15 mouse cellular contexts compared by ENCODE assay signal in the genomic region with DNA sequence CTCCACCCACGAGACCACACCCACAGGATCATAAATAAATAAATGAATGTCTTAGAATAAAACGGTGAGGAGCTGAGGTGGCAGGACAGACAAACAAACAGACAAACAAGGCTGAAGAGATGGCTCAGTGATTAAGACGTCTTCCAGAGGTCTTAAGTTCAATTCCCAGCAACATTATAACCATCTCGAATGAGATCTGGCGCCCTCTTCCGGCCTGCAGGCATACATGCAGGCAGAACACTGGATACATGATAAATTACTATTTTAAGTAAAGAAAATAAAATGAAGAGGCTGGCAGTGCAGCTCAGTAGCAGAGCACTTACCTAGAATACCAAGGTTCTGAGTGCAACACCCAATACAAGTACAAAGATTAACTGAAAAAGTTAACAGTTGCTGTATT. TPM values are rescaled to one million over a fixed set of nuclear protein-coding genes. Genes with fewer than 3 reads are reported as not detected.
A peak's percentile ranks its signal among the peaks of the same experiment; 100 is the strongest.
DNase-seq lines count a peak whose midpoint lies in the region; ATAC-seq and TF ChIP-seq lines count a peak whose summit lies in the region.
"Had no signal": no experiment of that assay in that cellular context is flagged by ENCODE, and none has a peak within 500 bp of the region (broad histone marks: within the 10 kb centered on the region; RNA-seq: fewer than 3 reads in every experiment).

No protein-coding gene starts in this region.

- no peak for ATAC-seq in hindbrain, embryonic 13.5 days (ENCODE audit: low FRiP score)
- ATAC-seq: hindbrain, embryonic 16.5 days; midbrain, embryonic 16.5 days had no signal

- peaks cover 8% of the 10 kb centered on the region for H3K4me1 ChIP-seq in testis, adult 2 months (ENCODE audit: control insufficient read depth, insufficient read depth, low read length)
- H3K4me1 ChIP-seq in bone marrow macrophage, adult 2 months (ENCODE audit: control insufficient read depth, insufficient read depth, low read length): peaks cover 25% of the 10 kb centered on the region
- H3K4me1 ChIP-seq in small intestine, adult 2 months (ENCODE audit: control insufficient read depth, insufficient read depth, insufficient read length, low read length): no peaks in the 10 kb centered on the region
- H3K4me1 ChIP-seq in hindbrain, embryonic 13.5 days (replicated peaks): peaks cover 40% of the 10 kb centered on the region

- H3K9ac ChIP-seq in hindbrain, embryonic 13.5 days: no peak overlapping the region
- H3K9ac ChIP-seq: liver, embryonic 15.5 days had no signal

- no peaks in the 10 kb centered on the region for H3K9me3 ChIP-seq in hindbrain, embryonic 13.5 days
- H3K9me3 ChIP-seq: liver, embryonic 15.5 days had no signal

- peak; percentile 56 for TF ChIP-seq CTCF in gastrocnemius, adult 2 months (IDR thresholded peaks at IDR 0.05)
- TF ChIP-seq CTCF in testis, adult 2 months (IDR thresholded peaks at IDR 0.05; ENCODE audit: control insufficient read depth, insufficient read depth, insufficient replicate concordance, low read depth, low read length): peak; percentile 37; the same call in 1 of the 2 replicates
- TF ChIP-seq CTCF in bone marrow macrophage, adult 2 months (IDR thresholded peaks at IDR 0.05; ENCODE audit: low read depth, low read length): peak; percentile 30; the same call in 1 of the 2 replicates
- TF ChIP-seq CTCF in small intestine, adult 2 months (IDR thresholded peaks at IDR 0.05; ENCODE audit: extremely low read depth, insufficient read length, insufficient replicate concordance, low read depth, low read length): peak; percentile 31; the same call in 1 of the 2 replicates

- H3K36me3 ChIP-seq in testis, adult 2 months (ENCODE audit: control insufficient read depth, insufficient read depth, low read length): no peaks in the 10 kb centered on the region
- no peaks in the 10 kb centered on the region for H3K36me3 ChIP-seq in small intestine, adult 2 months (ENCODE audit: control insufficient read depth, insufficient read depth, low read length)
- H3K36me3 ChIP-seq in hindbrain, embryonic 13.5 days: 0 out of 2 replicates have a peak, but pooled peaks cover 3% of the 10 kb centered on the region

- no peak overlapping the region for H3K4me3 ChIP-seq in gastrocnemius, adult 2 months
- no peak overlapping the region for H3K4me3 ChIP-seq in testis, adult 2 months (ENCODE audit: control insufficient read depth, low read depth, low read length)
- no peak overlapping the region for H3K4me3 ChIP-seq in bone marrow macrophage, adult 2 months (ENCODE audit: insufficient read depth, low read length)
- H3K4me3 ChIP-seq in small intestine, adult 2 months (ENCODE audit: low read depth, low read length): no peak overlapping the region
- H3K4me3 ChIP-seq in hindbrain, embryonic 13.5 days: no peak overlapping the region
- H3K4me3 ChIP-seq: liver, embryonic 15.5 days had no signal

- no peak for TF ChIP-seq POLR2A in testis, adult 2 months (IDR thresholded peaks at IDR 0.05; ENCODE audit: control insufficient read depth, low read depth, low read length)
- TF ChIP-seq POLR2A in bone marrow macrophage, adult 2 months (IDR thresholded peaks at IDR 0.05; ENCODE audit: borderline replicate concordance, low read depth, low read length): no peak
- no peak for TF ChIP-seq POLR2A in small intestine, adult 2 months (IDR thresholded peaks at IDR 0.05; ENCODE audit: low read depth, low read length)

- H3K27me3 ChIP-seq in testis, adult 2 months (ENCODE audit: control insufficient read depth, insufficient read depth, low read length): no peaks in the 10 kb centered on the region
- no peaks in the 10 kb centered on the region for H3K27me3 ChIP-seq in small intestine, adult 2 months (ENCODE audit: control insufficient read depth, insufficient read depth, low read length)
- H3K27me3 ChIP-seq in hindbrain, embryonic 13.5 days: no peaks in the 10 kb centered on the region
- H3K27me3 ChIP-seq: liver, embryonic 15.5 days had no signal

- no peak for DNase-seq in gastrocnemius, adult 2 months
- DNase-seq in gastrocnemius, postnatal 25 days: no peak
- DNase-seq in testis, postnatal 10 days (ENCODE audit: low spot score): no peak
- no peak for DNase-seq in urinary bladder, postnatal 36 days (ENCODE audit: low spot score in 2 of 2)
- DNase-seq: adrenal gland, postnatal 25 days; cerebellum, postnatal 25 days; heart, adult 11 months; layer of hippocampus, adult 9-11 months had no signal

- no peak overlapping the region for H3K4me2 ChIP-seq in hindbrain, embryonic 13.5 days
- H3K4me2 ChIP-seq: liver, embryonic 15.5 days had no signal

- intact Hi-C loops in gastrocnemius, adult 2 months (cut with DNase I): no loop called here

- peak overlapping the region; percentile 83 for H3K27ac ChIP-seq in gastrocnemius, adult 2 months
- no peak overlapping the region for H3K27ac ChIP-seq in testis, adult 2 months (ENCODE audit: control insufficient read depth, insufficient read depth, low read depth, low read length)
- no peak overlapping the region for H3K27ac ChIP-seq in bone marrow macrophage, adult 2 months (ENCODE audit: insufficient read depth, low read depth, low read length)
- no peak overlapping the region for H3K27ac ChIP-seq in small intestine, adult 2 months (ENCODE audit: insufficient read depth, low read depth, low read length)
- H3K27ac ChIP-seq in hindbrain, embryonic 13.5 days: no peak overlapping the region
- H3K27ac ChIP-seq: liver, embryonic 15.5 days had no signal

- 46% methylated on average over 6 of the region's 6 CpGs for WGBS in small intestine, adult 2 months
- 67% methylated on average over 6 of the region's 6 CpGs for whole genome bisulfite sequencing in hindbrain, embryonic 13.5 days

RNA-seq across cellular contexts. Expression of gene Pip4k2b, which starts 5.8 kb away (rescaled TPM):
- 10 to 100 TPM; 59.3 to 66.2 TPM for total RNA-seq in gastrocnemius, adult 2 months (2021)
- total RNA-seq in gastrocnemius, postnatal 25 days (2021): 10 to 100 TPM; 38.9 to 45.0 TPM
- polyA plus RNA-seq in testis, adult 2 months (2012; rRNA removed): 2.5 TPM in 2 replicates
- polyA plus RNA-seq in bone marrow macrophage, adult 2 months (2012; ENCODE audit: insufficient read depth, insufficient read length, missing spikeins): 25.3 and 26.0 TPM in 2 replicates
- polyA plus RNA-seq in small intestine, adult 2 months (2012; rRNA removed): 2.0 and 3.4 TPM in 2 replicates
- 4.3 and 4.7 TPM in 2 replicates for polyA plus RNA-seq in hindbrain, embryonic 13.5 days (2015; fragmentation: Nextera tagmentation; extraction: Ambion mirVana)

RNA-seq across cellular contexts. Expression of gene Cwc25, which starts 27.7 kb away (rescaled TPM):
- 1 to 10 TPM; 6.2 to 6.5 TPM for total RNA-seq in gastrocnemius, adult 2 months (2021)
- 1 to 10 TPM; 4.9 to 6.4 TPM for total RNA-seq in gastrocnemius, postnatal 25 days (2021)
- 5.6 and 6.3 TPM in 2 replicates for polyA plus RNA-seq in testis, adult 2 months (2012; rRNA removed)
- polyA plus RNA-seq in bone marrow macrophage, adult 2 months (2012; ENCODE audit: insufficient read depth, insufficient read length, missing spikeins): 19.1 and 19.8 TPM in 2 replicates
- 1.7 and 3.7 TPM in 2 replicates for polyA plus RNA-seq in small intestine, adult 2 months (2012; rRNA removed)
- 17.6 and 18.3 TPM in 2 replicates for polyA plus RNA-seq in hindbrain, embryonic 13.5 days (2015; fragmentation: Nextera tagmentation; extraction: Ambion mirVana)

RNA-seq across cellular contexts. Expression of gene Psmb3, which starts 35.5 kb away (rescaled TPM):
- total RNA-seq in gastrocnemius, adult 2 months (2021): 100 to 1,000 TPM; 141 to 159 TPM
- 100 to 1,000 TPM; 128 TPM for total RNA-seq in gastrocnemius, postnatal 25 days (2021)
- 102 and 104 TPM in 2 replicates for polyA plus RNA-seq in testis, adult 2 months (2012; rRNA removed)
- 125 and 142 TPM in 2 replicates for polyA plus RNA-seq in bone marrow macrophage, adult 2 months (2012; ENCODE audit: insufficient read depth, insufficient read length, missing spikeins)
- polyA plus RNA-seq in small intestine, adult 2 months (2012; rRNA removed): 164 and 330 TPM in 2 replicates
- 476 and 483 TPM in 2 replicates for polyA plus RNA-seq in hindbrain, embryonic 13.5 days (2015; fragmentation: Nextera tagmentation; extraction: Ambion mirVana)

RNA-seq across cellular contexts. Expression of gene 1700001P01Rik, which starts 37.0 kb away (rescaled TPM):
- total RNA-seq in gastrocnemius, adult 2 months (2021): under 1 TPM; 0.39 to 0.56 TPM
- not detected for total RNA-seq in gastrocnemius, postnatal 25 days (2021)
- 174 and 181 TPM in 2 replicates for polyA plus RNA-seq in testis, adult 2 months (2012; rRNA removed)
- not detected in 2 replicates for polyA plus RNA-seq in bone marrow macrophage, adult 2 months (2012; ENCODE audit: insufficient read depth, insufficient read length, missing spikeins)
- not detected in 2 replicates for polyA plus RNA-seq in small intestine, adult 2 months (2012; rRNA removed)
- 0.68 and 0.79 TPM in 2 replicates for polyA plus RNA-seq in hindbrain, embryonic 13.5 days (2015; fragmentation: Nextera tagmentation; extraction: Ambion mirVana)
- total RNA-seq: adrenal gland, postnatal 25 days had no signal
- polyA plus RNA-seq: liver, embryonic 15.5 days had no signal

RNA-seq across cellular contexts. Expression of gene Pcgf2, which starts 38.4 kb away (rescaled TPM):
- 1 to 10 TPM; 1.7 to 2.9 TPM for total RNA-seq in gastrocnemius, adult 2 months (2021)
- total RNA-seq in gastrocnemius, postnatal 25 days (2021): 1 to 10 TPM; 2.4 to 3.3 TPM
- 6.4 and 8.1 TPM in 2 replicates for polyA plus RNA-seq in testis, adult 2 months (2012; rRNA removed)
- 12.3 and 13.6 TPM in 2 replicates for polyA plus RNA-seq in bone marrow macrophage, adult 2 months (2012; ENCODE audit: insufficient read depth, insufficient read length, missing spikeins)
- polyA plus RNA-seq in small intestine, adult 2 months (2012; rRNA removed): 25.9 and 77.9 TPM in 2 replicates
- polyA plus RNA-seq in hindbrain, embryonic 13.5 days (2015; fragmentation: Nextera tagmentation; extraction: Ambion mirVana): 26.2 and 26.3 TPM in 2 replicates
